Mouse (Mus musculus) adrenal gland, postnatal 25 days (tissue): Measurements from ENCODE around the gene Gjb1. TPM values are rescaled to one million over a fixed set of nuclear protein-coding genes. Genes with fewer than 3 reads are reported as not detected.
A peak's percentile ranks its signal among the peaks of the same experiment; 100 is the strongest.
"Not testable (repeated sequence)": the region's sequence is repeated elsewhere in the genome, so short reads cannot be mapped to it uniquely, and the experiment has no call there.

Experiments
- DNase-seq: peaks from one replicate; pipeline ENCODE4 v3.0.0; 2021; ENCODE audit warnings: mixed read lengths
- long read RNA-seq: library from polyadenylated mRNA; stranded (forward); transcript quantifications from one replicate; pipeline ENCODE4 v2.0.0, GENCODE M21; 2021
- total RNA-seq: library from RNA; stranded (reverse); gene quantifications from 2 replicates; pipeline ENCODE4 v1.2.3, GENCODE M21; 2021

The Gjb1 gene
- total RNA-seq, result 8.5 TPM in 1 of 2 replicates, not detected in the other
- long read RNA-seq, transcript Gjb1-201 (2 exons, 1,565 nt), result major isoform, 244 of 422 reads
- long read RNA-seq, partial matches to known transcripts, result 0 of 422 reads
- long read RNA-seq, other reads (novel, unspliced or antisense), result 177 of 422 reads

- DNase-seq, result no peak
Measured at GRCm38 (mm10) chrX:101376190-101376968, at the start of gene Gjb1. Gjb1 (plus strand) TSS chrX:101376378.

GRCm38 (mm10) chrX:101329372-101330028 lies 46.7 kb upstream of the Gjb1 start:
- peak; percentile 28 for DNase-seq

DNA sequence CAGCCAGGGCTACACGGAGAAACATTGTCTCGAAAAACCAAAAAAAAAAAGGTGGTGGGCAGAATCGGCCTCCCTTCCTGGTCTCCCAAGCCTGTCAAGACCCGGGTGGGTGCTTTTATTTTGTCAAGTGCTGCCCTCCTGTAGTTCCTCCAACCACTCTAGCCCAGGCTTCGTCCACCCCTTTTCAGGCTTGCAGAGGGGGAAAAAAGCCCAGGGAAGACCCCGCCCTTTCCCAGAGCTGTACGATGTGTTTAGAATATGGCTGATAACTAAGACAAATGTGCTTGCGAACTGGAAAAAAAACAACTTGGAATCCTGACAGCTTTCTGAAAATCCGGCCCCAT lies 44.2 kb upstream of the Gjb1 start:
- no peak for DNase-seq

DNA sequence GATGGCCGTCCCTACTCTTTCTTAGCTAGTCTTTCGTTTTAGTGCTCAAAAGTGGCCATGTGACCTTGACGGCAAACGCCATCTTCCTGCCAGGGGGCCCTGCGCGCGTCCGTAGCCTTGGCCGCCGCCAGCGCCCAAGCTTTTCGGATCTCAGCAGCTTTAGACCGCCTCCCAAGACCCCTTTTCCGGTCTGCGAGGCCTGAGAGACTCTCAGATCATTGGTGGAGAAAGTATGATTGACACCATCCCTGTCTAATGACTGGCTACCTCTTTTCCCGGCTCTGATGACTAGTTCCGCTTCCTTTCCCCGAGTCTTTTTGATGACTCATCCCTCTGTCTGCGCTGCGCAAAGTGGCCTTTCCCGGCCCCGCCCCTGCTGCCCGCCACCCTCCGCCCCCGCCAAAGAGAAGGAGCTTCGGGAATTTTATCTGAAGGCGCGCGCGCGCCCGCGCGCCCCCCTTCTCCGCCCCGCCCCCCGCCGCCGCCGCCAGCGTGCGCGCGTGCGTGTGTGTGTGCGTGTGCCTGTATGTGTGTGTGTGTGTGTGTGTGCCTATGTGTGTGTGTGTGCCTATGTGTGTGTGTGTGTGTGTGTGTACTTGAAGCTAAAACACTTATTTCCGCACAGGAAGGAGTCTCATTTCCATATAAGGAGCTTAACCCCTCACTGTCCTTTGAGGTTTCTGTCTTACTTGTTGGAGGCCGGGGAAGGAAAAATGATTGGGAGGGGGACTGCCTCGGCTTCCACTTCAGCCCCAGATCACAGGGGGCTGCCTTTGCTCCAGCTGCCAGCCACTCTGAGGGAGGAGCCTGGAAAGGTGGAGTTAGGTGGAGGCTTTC lies 43.6 kb upstream of the Gjb1 start:
- DNase-seq, result peak; percentile 77

DNA sequence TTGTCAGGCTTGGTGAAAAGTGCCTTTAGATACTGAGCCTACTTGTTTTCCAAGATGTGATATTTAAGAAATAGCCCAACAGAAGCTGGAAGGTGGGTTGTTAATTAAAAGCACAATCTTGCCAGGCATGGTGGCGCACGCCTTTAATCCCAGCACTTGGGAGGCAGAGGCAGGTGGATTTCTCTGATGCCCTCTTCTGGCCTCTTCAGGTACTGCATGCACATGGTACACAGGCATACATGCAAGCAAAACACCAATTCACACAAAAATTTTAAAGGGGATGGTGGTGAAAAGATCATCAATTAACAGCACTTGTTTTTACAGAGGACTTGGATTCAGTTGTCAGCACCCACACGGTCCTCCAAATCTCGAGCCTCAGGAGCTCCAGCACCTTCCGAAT lies 41.6 kb upstream of the Gjb1 start:
- DNase-seq, result no peak

DNA sequence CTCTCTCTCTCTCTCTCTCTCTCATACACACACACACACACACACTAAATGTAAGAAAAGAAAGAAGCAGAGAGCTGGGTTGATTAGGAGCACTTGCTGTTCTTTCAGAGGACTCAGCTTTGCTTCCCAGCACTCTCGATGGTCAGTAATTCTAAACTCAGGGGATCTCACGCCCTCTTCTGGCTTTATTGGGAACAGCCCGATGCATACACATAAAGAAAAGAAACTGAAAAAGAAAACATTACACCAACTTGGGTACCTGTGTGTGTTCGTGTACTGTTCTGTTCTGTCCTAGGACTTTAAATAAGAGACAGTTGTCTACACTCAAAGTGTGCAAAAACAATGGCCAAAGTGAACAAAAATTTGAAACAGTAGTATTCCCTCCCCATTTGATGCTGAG lies 37.5 kb upstream of the Gjb1 start:
- no peak for DNase-seq

DNA sequence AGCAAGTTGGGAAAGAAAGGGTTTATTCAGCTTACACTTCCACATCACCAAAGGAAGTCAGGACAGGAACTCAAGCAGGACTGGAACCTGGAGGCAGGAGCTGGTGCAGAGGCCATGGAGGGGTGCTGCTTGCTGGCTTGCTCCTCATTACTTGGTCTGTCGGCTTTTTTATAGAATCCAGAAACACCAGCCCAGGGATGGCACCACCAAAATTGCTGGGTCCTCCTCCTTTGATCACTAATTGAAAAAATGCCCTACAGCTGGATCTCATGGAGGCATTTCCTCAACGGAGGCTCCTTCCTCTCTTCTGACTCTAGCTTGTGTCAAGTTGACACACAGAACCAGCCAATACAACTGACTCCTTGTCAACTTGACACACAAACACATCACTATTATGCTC lies 33.3 kb upstream of the Gjb1 start:
- DNase-seq, result not testable (repeated sequence)

DNA sequence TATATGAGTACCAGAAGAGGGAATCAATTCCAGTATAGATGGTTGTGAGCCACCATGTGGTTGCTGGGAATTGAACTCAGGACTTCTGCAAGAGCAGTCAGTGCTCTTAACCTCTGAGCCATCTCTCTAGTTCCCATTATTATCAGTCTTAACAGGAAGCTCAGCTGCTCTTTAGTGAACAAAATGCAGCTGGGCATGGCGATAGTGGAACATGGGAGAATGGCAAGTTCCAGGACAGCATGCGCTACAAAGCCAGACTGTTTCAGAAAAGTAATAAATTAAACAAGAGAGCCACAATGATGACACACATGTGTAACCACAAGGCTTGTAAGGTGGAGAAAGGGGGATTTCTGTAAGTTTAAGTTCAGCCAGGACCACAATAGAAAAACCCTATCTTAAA lies 30.7 kb upstream of the Gjb1 start:
- no peak for DNase-seq

GRCm38 (mm10) chrX:101346475-101346874 lies 29.7 kb upstream of the Gjb1 start:
- DNase-seq, result no peak

DNA sequence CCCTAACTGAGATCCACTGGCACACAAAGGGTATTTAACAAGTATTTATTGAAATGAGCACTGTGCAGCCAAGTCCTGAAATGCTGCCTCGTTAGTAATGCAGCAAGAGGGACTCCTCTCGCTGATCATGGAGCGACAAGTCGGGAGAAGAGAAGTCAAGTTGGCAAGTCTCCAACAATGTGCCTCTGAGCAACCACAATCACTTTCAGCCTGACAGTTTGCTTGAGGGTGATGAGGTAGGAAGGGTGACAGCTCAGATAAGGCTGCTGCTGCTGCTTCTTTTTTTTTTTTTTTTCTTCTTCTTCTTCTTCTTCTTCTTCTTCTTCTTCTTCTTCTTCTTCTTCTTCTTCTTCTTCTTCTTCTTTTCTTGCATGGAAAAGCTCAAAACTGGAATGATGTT lies 25.0 kb upstream of the Gjb1 start:
- DNase-seq, result no peak

DNA sequence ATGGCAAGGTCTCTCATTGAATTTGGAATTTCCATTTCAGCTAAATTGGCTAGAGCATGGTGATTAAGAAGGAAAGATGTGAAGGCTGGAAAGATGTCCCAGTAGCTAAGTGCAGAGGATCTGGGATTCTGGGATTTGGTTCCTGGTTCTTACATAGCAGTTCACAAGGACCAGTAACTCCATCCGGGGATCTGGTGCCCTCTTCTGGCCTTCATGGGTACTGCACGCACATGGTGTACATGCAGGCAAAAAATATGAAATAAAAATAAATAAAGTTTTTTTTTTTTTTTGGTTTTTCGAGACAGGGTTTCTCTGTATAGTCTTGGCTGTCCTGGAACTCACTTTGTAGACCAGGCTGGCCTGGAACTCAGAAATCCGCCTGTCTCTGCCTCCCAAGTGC lies 17.3 kb upstream of the Gjb1 start:
- not testable (repeated sequence) for DNase-seq

GRCm38 (mm10) chrX:101369001-101369400 lies 7.2 kb upstream of the Gjb1 start:
- no peak for DNase-seq

DNA sequence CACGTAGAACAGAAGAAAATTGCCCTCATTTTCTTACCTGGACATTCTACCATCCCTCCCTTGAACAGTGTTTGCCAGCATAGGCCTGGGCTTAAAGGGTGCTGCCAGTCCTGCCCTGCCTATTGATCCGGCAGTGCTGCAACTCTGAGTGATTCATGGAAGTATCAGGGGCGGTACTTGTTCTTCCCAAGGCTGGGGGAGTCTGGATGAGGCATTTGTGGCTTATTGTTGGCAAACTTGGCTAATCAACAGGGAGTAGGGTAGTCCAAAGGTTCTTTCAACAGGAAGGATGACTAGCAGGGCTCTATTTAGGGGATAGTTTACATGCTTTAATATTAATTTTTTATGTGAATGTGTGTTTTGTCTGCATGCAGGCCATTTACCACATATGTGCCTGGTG lies 5.6 kb upstream of the Gjb1 start:
- DNase-seq, result no peak

DNA sequence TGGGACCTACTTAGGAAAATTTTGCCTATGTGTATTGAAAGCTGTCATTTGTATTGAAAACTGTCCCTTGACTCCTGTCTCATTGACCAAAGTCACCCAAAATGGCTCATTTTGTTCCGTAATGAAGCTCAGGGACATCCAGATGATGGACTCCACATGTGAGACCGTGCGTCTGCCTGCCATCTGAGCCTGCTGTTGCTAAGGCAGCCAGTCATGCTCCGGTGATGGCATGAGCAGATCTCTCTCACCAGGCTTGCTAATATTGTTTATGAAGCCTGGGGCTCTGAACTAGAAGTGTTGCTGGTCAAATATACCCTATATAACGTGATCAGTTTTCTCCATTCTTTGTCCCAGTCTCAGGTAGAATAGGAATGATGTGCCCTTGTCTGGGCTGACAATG lies 3.2 kb upstream of the Gjb1 start:
- DNase-seq, result no peak

- no peak for DNase-seq
Measured at GRCm38 (mm10) chrX:101377076-101377475, 898 bp downstream of the Gjb1 start.

GRCm38 (mm10) chrX:101379744-101380143 lies 3.6 kb downstream of the Gjb1 start:
- DNase-seq, result no peak

DNA sequence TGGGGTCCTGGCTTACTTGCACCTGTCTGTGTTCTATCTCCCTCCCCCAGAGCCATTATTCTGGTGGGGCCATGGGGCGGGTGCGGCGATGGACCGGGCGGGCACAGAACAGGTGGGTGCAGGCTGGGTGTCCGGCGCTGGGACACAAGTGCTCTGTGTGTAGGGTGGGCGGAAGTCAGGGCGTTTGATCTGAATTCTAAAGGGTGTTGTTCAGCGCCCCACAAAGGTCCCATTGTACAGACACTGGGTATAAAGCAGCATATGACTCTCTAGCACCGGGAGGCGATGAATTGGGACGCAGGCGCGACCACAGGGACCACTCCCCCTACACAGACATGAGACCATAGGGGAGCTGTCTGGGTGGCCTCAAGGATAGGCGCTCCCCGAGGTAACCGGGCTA lies 7.3 kb downstream of the Gjb1 start:
- DNase-seq, result no peak

DNA sequence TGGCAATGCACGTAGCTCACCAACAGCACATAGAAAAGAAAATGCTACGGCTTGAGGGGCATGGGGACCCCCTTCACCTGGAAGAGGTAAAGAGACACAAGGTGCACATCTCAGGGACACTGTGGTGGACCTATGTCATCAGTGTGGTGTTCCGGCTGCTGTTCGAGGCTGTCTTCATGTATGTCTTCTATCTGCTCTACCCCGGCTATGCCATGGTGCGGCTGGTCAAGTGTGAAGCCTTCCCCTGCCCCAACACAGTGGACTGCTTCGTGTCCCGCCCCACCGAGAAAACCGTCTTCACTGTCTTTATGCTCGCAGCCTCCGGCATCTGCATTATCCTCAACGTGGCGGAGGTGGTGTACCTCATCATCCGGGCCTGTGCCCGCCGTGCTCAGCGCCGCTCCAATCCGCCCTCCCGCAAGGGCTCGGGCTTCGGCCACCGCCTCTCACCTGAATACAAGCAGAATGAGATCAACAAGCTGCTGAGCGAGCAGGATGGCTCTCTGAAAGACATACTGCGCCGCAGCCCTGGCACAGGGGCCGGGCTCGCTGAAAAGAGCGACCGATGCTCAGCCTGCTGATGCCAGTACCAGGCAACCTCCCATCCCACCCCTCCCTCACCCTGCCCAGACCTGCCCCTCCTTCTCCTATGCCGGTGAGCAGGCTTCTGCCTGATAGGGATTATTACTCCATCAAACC lies 8.4 kb downstream of the Gjb1 start:
- DNase-seq, result no peak

DNA sequence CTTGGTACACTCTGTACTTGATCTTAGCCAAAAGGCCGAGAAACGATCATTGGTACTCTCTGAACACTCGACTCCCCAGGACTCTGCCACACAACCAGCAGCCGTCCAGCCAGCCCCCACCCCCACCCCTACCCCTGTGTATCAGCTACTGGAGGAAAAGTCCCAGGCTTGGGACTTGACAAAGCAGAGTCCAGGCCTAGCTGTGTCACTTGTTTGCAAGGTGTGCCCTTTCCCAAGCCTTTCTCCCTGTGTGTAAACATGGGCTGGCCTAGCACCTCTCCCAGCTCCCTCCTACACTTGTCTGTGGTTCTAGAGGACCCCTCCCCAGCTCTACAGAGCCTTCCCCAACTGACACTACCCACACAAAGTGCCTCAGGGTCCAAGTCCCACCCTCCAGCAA lies 10.0 kb downstream of the Gjb1 start:
- no peak for DNase-seq

- DNase-seq, result no peak
Measured at GRCm38 (mm10) chrX:101388866-101389537, 12.8 kb downstream of the Gjb1 start.

GRCm38 (mm10) chrX:101394341-101394740 lies 18.2 kb downstream of the Gjb1 start:
- DNase-seq, result no peak

- DNase-seq, result no peak
Measured at GRCm38 (mm10) chrX:101396459-101396858, 20.3 kb downstream of the Gjb1 start.
